Mouse (Mus musculus) lung, postnatal 0 days (tissue): ENCODE measurements around the gene Smad5.

Experiments used
- CTCF ChIP-seq: IDR thresholded peaks from 2 replicates; pipeline ENCODE4 v1.5.1; 2016; ENCODE audit warnings: antibody characterized with exemption, mild to moderate bottlenecking
- EP300 ChIP-seq: IDR thresholded peaks from 2 replicates; pipeline ENCODE4 v1.6.1; 2016; ENCODE audit warnings: antibody characterized with exemption, mild to moderate bottlenecking, control low read depth

DNA sequence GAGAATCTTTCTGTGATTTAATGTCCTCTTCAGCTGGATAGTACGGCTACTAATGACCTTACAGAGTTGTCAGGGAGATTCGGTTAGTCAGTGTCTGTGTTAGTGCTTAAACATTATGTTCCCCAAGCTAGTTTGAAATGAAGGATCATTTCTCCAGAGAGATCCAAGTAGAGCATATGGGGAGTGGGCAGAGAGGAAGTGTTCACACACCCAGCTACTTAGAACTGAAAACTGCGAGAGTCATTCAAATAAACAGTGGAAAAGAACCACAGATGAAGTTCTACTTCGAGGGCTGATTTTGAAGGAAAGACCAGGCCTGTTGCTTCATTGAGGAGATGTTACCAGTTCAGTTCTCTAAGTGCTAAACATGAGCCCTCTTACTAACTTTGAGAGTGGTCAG is 23.7 kb downstream of the Smad5 start:
- TF ChIP-seq CTCF (no peak), EP300 (no peak)
